Mouse (Mus musculus) bone marrow, adult 2 months (tissue): ENCODE results near the gene Prkn. TPM values are rescaled to one million over a fixed set of nuclear protein-coding genes. Genes with fewer than 3 reads are reported as not detected.

Experiments used
- H3K27ac ChIP-seq: fragments of 200-500 bp; 2 replicates; pipeline ENCODE4 v1.5.1; 2012; ENCODE audit warnings: low read depth, mild to moderate bottlenecking, control low read depth, inconsistent platforms, low read length; ENCODE audit not compliant: control insufficient read depth, poor library complexity, insufficient read depth
- H3K4me1 ChIP-seq: fragments of 200-500 bp; 2 replicates; pipeline ENCODE4 v1.6.1; 2011; ENCODE audit warnings: low read length; ENCODE audit not compliant: control insufficient read depth, insufficient read depth
- H3K4me3 ChIP-seq: fragments of 200-500 bp; replicated peaks from 2 replicates; pipeline ENCODE3; 2011; ENCODE audit warnings: mild to moderate bottlenecking, low read depth, low read length, control low read depth; ENCODE audit not compliant: control insufficient read depth
- CTCF ChIP-seq: fragments of 200-500 bp; IDR thresholded peaks from 2 replicates; pipeline ENCODE4 v1.5.1; 2011; ENCODE audit warnings: low read length, control low read depth; ENCODE audit not compliant: control insufficient read depth, insufficient read depth
- POLR2A ChIP-seq: fragments of 200-500 bp; IDR thresholded peaks from 2 replicates; pipeline ENCODE4 v1.6.1; 2011; ENCODE audit warnings: low read depth, mild to moderate bottlenecking, control low read depth, low read length, borderline replicate concordance; ENCODE audit not compliant: control insufficient read depth
- WGBS: fragments of 180-500 bp; shearing (Covaris S2); methylation state at CpG from one replicate; pipeline ENCODE4 v1.1.7; 2018; 5-methylcytosine and 5-hydroxymethylcytosine counted together
- polyA plus RNA-seq: library from polyadenylated mRNA; stranded (reverse); fragments of >200 nt; gene quantifications from 2 replicates; pipeline ENCODE4 v1.2.4, GENCODE M21; 2011; ENCODE audit warnings: low replicate concordance; ENCODE audit not compliant: missing spikeins, insufficient read depth, insufficient read length

Gene Prkn
- polyA plus RNA-seq, 1 experiment = 2.5 TPM

- Histone ChIP-seq H3K27ac (no peak overlapping the region), H3K4me3 (no peak overlapping the region), H3K4me1 (no peaks in the 10 kb centered on the region)
- 62% methylated on average over 8 of the region's 8 CpGs for WGBS
- TF ChIP-seq CTCF (no peak), POLR2A (no peak)
Measured at GRCm38 (mm10) chr17:11910668-11911398, 1070.6 kb downstream of the Prkn start.

DNA sequence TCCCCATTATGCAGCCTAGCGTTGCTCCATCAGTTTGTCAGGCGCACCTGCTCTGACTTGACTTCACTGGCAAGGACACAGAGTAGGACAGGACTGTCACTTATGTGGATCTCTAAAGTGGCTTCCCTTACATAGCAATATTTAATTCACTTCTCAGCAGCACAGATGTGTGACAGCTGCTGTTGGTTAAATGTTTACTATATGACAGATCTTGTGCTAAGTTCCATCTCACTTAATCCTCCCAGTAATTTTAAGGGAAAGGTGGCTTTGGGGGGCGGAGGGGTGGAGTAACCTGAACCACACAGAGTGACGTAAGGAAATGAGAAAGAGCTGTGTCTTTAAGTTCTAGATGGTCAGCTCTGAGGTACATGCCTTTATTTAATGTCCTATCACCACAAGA lies 1072.0 kb downstream of the Prkn start:
- Histone ChIP-seq H3K4me3 (no peak overlapping the region), H3K4me1 (no peaks in the 10 kb centered on the region), H3K27ac (no peak overlapping the region)
- 74% methylated on average over 4 of the region's 4 CpGs for WGBS
- TF ChIP-seq CTCF (no peak), POLR2A (no peak)

- Histone ChIP-seq H3K27ac (no peak overlapping the region), H3K4me3 (no peak overlapping the region), H3K4me1 (no peaks in the 10 kb centered on the region)
- WGBS = 5% methylated on average over 19 of the region's 19 CpGs
- TF ChIP-seq CTCF (no peak), POLR2A (no peak)
Measured at GRCm38 (mm10) chr17:11912872-11913365, 1072.7 kb downstream of the Prkn start.

DNA sequence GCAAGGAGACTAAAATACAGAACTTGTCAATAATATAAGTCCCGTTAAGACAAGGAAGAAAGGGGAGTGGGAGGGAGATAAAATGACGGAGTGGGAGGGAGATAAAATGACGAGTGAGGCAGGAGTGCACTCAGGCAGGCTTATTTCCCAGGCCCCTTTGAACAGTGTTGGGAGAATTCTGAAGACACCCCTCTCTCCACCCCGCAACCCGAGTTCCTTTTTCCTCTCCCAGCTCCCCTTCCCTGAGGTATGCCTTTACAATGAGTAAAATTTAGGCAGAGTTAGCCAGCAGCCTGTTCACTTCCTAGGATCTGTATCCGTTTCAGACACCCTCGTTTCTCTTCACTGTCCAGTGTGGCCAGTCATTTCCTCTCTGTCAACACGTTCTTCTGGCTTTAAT lies 1073.4 kb downstream of the Prkn start:
- Histone ChIP-seq H3K4me3 (no peak overlapping the region), H3K27ac (no peak overlapping the region), H3K4me1 (no peaks in the 10 kb centered on the region)
- TF ChIP-seq POLR2A (no peak), CTCF (no peak)
- 21% methylated on average over 8 of the region's 8 CpGs for WGBS

GRCm38 (mm10) chr17:11914451-11914850 lies 1074.3 kb downstream of the Prkn start:
- Histone ChIP-seq H3K4me1 (no peaks in the 10 kb centered on the region), H3K4me3 (no peak overlapping the region), H3K27ac (no peak overlapping the region)
- TF ChIP-seq CTCF = no peak
- TF ChIP-seq POLR2A = no peak
- 65% methylated on average over 5 of the region's 5 CpGs for WGBS

GRCm38 (mm10) chr17:11918123-11918801 lies 1078.1 kb downstream of the Prkn start:
- no peak overlapping the region for H3K4me3 ChIP-seq
- no peak overlapping the region for H3K27ac ChIP-seq
- TF ChIP-seq POLR2A = no peak
- no peak for TF ChIP-seq CTCF
- WGBS = 61% methylated on average over 12 of the region's 12 CpGs
- no peaks in the 10 kb centered on the region for H3K4me1 ChIP-seq

DNA sequence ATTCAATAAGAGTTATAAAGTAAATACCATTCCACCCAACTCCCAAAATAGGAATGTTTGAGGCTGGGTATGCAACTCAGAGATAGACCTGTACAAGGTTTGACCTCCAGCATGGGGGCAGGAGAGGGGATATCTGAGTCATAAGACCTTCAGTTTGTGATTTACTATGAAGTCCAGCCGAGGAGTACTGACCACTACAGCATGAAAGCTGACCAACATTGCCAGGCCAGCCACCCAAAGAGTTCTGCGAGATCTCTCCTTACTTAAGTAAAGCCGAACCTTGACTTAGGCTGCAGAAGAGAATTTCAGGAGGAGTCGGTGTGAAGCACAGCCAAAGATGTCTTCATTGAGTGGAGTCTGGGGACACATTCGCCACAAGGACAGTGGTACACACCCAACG lies 1079.4 kb downstream of the Prkn start:
- Histone ChIP-seq H3K4me3 (no peak overlapping the region), H3K4me1 (no peaks in the 10 kb centered on the region), H3K27ac (no peak overlapping the region)
- TF ChIP-seq CTCF = no peak
- 78% methylated on average over 6 of the region's 6 CpGs for WGBS

DNA sequence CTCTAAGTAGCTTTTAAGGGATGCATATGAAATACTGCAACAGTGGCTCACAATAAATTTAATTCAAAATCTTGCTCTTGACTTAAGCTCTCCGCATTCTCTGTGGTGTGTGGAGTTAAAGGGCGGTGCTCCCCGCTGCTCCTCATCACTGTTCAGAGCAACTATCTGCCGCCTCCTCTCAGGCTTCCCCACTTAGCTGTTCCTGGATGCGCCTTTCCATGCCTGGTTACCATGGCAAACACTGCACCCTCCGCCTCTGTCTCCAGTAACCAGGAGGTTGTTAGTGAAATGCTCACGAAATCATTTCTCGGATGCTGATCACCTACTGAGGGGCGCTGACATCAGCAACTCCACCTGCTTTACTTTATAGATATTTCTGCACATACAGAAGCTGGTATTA lies 1080.8 kb downstream of the Prkn start:
- TF ChIP-seq POLR2A (no peak), CTCF (no peak)
- WGBS = 79% methylated on average over 9 of the region's 9 CpGs
- Histone ChIP-seq H3K4me1 (no peaks in the 10 kb centered on the region), H3K4me3 (no peak overlapping the region), H3K27ac (no peak overlapping the region)

DNA sequence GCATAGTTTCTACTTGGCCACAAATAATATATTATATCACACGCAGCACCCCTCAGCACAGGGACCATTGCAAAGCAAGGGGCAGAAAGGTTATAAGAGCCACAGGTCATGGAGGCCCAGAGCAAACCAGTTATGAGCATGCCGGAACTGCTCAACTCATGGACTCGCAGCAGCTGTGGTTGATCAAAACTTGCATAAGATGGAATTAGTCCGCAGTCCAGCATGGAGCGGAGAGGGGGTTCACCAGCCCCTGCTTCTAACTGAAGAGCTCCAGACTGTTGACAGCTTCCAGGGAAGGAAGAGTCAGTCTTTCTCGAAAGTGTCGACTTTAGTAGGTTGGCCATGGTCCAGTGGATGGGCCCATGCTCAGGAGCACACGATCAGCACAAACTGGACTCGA lies 1083.8 kb downstream of the Prkn start:
- TF ChIP-seq POLR2A (no peak), CTCF (no peak)
- H3K4me3 ChIP-seq = no peak overlapping the region
- no peak overlapping the region for H3K27ac ChIP-seq
- WGBS = 90% methylated on average over 9 of the region's 9 CpGs
- no peaks in the 10 kb centered on the region for H3K4me1 ChIP-seq
